Mouse (Mus musculus): ENCODE measurements around the gene Npr1. TPM values are rescaled to one million over a fixed set of nuclear protein-coding genes. Genes with fewer than 3 reads are reported as not detected.

Npr1 gene
- total RNA-seq, 2 experiments from 2014 or later: 203 to 287 TPM

DNA sequence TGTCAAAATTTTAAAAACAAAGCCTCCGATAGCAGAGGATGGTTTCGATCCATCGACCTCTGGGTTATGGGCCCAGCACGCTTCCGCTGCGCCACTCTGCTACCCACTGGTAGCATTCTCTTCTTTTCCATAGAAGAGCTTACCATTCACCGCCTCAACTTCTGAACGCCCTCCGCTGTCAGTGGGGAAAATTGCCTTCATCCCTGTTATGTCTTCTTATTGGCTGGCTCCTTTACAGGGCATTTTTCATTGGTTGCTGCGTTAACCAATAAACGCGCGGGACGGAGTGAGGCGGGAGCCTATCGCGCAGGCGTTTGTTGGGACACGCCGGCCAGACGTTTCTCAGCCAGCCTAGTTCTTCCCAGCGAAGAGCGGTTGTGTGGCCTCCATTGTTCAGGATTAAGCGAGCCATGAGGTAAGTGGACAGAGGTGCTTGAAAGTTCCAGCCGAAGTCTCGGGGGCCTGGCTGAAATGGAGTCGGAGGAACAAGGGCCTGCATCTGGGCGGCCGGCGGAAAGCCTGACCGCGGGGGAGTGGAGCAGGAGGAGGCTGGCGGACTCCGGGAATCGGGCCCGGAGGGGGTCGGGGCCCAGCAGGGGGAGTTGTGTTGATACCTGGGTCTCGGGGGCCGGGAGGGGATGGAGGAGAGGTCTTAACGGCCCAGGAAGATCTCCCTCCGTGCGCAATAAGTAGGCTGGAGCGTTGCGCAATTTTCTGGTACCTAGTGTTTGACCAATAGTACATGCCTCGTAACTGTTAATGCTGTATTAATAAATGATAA lies 10.4 kb upstream of the Npr1 start, which contains the start of gene Ilf2:
Gene Ilf2, plus strand, starts transcription at position 296 of the 781 bp plus-strand sequence.
- peak; percentile 93 for DNase-seq

DNA sequence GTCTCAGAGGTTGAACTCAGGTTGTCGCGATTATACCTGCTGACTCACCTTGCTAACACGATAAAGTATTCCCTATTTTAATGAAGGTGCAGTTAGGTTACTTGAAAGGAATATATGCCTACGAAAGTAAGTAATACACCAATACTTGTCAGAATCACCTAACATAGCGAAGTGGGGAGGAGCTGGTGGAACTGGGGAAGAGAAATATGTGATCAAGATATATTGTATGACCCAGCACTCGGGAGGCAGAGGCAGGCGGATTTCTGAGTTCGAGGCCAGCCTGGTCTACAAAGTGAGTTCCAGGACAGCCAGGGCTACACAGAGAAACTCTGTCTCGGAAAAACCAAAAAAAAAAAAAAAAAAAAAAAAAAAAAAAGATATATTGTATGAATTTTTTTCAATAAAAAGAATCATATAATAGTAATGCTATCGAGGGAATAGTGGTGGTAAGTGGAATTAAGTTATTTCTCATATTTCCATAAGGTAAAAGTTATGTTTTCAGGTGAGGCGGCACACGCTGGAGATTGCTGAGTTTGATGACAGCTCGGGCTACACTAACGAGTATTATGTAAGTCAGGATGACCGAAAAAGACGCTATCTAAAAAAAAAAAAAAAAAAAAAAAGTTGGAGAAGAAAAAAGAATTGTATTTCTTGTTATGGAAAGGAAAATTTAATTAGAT lies 9.6 kb upstream of the Npr1 start:
- DNase-seq: no peak

DNA sequence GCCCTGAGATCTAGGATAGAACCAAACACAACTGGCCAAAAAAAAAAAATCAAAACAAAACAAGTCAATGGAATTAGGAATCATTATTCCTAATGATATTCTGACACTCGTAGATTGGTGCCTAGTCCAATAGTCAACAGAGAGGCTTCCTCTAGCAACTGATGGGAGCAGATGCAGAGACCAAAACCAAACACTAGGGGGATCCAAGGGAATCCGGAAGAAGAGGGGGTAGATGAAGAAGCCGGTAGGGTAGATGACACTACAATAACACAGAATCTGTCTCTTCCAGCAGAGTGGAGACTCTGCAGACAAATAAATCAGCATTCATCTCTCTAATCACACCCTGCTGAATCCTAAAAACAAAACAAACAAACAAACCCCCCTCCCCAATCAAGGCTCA lies 6.5 kb upstream of the Npr1 start:
- DNase-seq: peak; percentile 52 to 72

DNA sequence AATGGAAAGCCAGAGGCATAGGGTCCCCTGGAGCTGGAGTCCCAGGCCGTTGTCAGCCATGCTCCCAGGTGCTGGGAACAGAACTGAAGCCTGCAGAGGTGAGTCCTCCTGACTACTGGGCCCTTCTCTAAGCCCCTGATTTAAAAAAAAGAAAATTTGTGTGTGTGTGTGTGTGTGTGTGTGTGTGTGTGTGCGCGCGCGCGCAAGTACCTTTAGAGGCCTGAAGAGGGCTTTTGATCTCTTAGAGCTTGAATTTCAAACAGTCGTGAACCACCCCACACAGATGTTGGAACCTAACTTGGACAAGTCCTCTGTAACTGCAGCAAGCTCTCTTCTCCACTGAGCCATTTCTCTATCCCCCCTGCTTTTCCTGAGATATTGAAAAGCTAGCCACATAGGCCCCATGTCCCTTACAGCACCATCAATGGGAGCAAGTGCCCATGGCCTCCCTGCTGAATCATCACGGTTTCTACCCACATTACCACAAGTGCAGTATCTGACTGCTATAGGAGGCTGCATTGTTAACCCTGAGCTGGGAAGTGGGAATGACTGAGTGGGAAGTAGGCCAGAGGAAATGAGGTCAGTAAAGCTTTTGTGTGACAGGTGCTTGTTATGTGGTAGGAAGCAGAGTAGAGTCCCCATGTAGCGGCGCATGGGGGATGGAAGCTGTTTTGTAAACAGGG lies 2.1 kb upstream of the Npr1 start:
- no peak for DNase-seq

DNA sequence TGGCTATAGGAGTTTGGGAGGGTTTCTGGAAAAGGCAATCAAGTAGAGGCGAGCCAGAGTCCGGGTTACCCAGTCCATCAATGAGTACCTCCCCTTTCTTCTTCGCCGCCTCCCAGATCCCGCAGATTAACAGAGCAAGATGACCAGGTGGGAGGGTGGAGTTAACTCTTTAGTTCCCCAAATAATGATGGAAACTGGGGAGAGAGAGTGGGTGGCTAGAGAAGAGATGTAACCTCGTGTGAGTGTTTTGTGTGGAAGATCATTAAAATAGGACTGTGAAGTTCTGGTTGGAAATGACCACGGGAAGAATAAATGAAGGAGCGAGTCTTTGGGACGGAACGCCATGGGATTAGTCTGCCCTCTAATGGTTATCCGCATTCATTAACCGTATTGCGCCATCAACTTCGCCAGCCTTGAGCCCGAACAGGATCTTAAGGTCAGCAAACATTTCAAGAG lies 673 bp upstream of the Npr1 start:
- DNase-seq: peak; percentile 75 to 78

DNA sequence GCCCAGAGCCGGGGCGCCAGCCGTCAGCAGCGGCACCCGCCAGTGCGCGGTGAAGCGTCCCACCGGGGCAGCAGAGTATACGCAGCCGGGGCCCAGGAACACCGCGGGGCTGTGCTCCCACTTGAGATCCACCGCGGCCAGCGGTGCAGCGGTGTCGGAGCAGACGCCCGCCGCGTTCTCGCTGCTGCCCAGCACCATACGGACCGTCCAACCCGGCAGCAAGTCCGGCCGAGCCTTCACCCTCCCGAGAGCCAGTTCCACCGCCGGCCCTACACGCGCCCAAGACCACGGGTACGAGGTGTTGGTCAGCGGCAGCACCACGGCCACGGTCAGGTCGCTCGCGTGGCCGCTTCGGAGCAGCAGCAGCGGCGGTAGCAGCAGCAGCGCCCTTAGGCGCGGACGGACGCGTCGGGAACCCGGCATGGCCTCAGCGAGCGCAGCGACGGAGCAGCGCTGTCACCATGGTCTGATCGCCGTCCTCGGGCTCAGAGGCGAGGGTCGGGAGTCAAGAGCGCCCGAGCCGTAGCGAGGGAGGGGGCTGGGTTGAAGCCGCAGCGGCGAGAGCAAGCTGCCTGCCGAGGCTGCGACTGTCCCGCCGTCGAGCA lies 483 bp downstream of the Npr1 start:
- peak; percentile 57 for DNase-seq

DNA sequence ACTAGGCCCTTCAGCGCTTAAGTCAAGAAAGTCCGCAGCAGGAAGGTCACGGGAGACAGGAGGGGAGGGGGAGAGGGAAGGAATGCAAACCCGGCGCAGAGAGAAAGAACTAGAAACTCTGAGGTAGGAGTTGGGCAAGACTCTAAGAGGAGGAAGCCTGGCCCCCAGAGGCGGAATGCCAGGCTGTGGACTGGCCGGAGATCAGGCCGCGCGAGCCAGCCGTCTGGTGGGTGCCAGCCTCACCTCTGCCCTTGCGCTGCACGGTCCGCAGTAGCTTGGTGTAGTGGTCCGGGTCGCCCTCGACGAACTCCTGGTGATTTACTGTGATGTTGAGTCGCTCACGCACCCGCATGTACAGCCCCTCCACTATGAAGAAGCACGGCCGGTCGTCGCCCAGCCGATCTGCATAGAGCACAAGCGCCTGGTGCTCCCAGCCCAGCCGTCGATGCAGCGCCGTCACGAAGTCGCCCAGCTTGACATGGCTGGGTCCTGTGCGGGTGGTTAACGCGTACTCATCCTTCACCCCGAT lies 1.1 kb downstream of the Npr1 start:
- peak; percentile 57 to 74 for DNase-seq

DNA sequence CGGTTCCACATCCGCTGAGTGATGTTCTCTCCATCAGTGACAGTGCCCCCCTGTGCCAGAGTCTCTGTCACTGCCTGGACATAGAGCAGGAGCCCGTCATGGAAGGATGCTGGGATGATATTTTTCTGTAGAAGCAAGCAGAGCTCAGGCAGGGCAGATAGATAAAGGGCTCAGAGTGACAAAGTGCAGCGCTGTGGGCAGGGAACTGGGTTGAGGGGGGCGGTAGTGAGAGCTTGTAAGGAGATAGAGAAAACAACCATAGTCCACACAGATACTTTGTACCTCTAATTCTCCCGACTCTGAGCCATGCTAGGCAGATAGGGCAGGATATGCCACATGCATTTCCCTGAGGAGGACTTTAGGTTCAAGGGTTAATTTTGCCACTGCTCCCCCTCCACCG lies 3.1 kb downstream of the Npr1 start:
- peak in 1 of 2 experiments; percentile 50 for DNase-seq

DNA sequence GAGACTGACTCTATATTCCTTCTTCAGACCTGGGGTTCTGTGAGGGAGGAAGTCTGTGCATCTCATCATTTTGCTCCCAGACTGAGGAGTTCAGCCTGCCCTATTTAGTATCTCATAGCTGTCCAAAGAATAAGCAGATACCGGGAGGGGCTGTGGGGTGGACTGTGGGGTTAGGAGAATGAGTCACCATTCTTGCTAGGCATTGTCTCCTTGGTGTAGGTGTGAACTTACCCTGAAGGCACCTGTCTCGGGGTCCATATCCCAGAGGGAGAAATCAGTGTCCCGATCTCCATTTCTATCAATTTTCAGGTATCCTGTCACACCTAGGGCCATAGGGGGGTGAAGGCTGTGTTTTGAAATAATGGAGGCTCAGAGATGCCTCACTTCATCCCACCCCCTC lies 3.7 kb downstream of the Npr1 start:
- DNase-seq: no peak

DNA sequence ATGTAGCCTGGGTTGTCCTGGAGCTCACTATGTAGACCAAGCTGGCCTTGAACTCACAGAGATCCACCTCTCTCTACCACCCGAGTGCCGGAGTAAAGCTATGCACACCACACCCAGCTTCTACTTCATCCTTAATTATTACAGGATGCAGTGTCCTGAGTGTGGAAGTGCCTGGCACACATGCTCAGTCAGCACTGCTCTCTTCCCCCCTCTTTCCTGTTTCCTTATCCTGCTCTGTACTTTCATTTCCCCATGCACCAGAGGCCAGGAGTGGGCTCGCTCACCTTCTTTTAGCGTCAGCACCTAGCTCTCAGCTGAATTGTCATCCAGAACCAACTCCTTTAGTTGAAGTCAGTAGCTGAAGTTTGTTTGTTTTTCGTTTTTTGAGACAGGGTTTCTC lies 5.4 kb downstream of the Npr1 start:
- DNase-seq: no peak

DNA sequence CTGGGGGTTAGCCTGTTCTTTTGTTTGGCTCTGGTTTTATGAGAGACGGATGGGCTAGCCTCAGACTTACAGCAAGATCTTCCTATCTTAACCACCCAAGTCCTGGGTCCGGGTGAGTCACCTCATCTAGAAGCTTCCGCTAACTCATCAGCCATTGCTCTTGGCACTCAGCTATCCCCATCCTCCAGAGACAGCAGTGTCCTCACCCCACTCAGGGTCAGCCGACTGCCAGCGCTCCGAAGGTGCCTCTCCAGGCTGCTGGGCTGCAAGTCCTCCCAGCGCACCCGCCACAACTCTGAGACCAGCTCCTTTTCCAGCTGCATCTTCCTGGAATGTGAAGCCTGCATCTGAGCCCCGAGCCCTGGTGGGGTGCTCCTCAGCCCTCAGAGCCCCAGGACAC lies 5.9 kb downstream of the Npr1 start:
- DNase-seq: peak in 1 of 2 experiments; percentile 40

DNA sequence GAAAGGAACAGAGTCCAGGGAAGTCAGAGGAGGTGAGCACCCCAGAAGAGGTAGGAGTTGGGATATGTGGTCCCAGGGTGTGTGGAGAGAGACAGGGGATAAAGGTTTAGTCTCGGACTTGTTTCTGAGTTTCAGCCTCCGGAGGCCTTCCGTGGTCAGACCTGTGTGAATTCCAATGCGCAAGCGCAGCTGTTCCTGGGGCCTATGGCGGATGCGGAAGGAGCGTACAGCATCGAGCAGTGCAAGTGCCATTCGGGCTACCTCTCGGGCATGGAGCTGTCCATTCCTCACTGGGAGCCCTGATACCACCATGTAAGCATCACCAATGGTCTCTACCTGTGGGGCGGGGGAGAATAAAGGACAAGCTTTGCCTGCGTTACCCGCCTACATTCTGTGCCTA lies 10.7 kb downstream of the Npr1 start:
- no peak for DNase-seq

DNA sequence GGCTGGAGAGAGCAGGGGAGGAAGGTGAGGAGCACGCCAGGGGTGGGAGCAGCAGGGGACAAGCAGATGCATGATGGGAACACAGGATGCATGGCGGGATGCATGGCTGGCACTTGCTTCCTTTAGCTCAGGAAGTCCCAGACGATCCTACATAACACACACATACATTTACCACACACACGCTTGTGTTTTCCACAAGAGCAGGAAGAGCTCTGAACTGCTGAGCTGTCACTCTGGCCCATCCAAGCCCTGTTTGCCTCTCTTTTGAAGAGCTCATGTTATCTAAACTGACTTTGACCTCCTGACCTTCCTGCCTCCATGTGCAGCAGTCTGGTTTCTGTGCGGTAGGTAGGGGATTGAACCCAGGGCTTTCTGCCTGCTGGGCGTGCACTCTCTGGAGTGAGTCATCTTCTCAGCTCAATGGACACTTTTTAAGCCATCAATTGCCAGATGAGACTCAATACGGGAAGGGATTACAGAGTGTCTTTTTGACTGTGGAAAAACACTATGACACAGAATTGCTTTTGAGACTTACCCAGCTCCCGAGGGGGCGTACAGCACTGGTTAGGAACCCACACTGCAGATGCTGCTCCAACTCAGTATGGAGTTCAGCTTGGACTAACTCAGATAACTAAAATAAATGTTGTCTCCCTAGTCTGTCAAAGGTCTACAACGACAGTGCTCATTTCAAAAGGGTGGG lies 14.1 kb downstream of the Npr1 start:
- no peak for DNase-seq

DNA sequence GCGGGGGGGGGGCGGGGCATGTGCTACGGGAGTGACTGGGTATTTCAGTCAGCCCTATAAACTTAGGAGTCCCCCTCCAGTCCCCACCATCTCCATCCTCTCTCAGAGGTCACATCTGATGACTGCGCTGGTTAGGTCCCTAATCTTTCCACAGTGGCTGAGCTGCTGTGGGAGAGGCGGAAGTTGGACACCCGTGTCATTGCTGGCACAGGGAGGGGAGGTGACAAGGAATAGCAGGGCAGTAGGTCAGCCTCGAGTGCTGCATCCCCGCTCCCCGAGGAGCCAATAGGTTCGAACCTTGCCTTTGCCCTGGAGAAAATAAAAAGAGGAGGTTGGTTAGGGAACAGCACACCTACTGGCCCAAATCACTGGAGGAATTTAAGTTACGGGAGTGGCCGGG lies 14.8 kb downstream of the Npr1 start:
- DNase-seq: no peak

DNA sequence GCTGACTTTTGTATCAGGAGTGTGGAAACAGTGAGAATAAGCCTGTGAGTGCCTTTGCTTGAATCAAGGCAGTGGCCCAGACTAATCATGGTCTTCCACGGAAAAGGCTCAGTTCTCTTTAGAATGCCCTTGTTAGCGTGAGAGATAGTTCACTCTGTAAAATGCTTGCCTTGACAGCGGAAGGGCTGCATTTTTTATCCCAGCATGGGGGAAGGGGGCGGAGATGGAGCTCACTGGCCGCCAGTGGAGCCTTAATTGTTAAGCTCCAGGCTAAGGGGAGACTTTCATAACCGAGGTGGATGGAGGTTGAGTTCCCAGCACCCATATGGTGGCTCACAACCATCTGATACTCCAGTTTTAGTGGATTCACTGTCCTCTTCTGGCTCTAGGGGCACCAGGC lies 17.0 kb downstream of the Npr1 start:
- DNase-seq: no peak

DNA sequence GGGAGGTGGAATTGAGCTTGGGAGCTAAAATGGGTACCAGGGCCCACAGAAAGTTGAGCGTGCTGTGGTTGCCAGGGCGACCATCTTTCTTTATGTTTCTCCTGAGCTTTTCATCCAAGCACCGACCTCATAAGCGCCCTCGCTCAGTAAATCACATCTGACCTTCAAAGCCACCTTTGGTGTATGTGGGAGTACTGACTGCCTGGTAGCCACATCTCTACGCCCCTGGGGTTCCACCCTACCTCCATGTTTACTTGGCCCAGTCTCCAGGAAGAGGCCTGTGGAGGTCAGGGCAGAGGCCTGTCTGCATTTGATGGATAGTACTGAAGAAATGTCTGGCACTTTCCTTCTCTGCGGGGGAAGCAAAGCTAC lies 18.6 kb downstream of the Npr1 start:
- peak; percentile 42 to 44 for DNase-seq

DNA sequence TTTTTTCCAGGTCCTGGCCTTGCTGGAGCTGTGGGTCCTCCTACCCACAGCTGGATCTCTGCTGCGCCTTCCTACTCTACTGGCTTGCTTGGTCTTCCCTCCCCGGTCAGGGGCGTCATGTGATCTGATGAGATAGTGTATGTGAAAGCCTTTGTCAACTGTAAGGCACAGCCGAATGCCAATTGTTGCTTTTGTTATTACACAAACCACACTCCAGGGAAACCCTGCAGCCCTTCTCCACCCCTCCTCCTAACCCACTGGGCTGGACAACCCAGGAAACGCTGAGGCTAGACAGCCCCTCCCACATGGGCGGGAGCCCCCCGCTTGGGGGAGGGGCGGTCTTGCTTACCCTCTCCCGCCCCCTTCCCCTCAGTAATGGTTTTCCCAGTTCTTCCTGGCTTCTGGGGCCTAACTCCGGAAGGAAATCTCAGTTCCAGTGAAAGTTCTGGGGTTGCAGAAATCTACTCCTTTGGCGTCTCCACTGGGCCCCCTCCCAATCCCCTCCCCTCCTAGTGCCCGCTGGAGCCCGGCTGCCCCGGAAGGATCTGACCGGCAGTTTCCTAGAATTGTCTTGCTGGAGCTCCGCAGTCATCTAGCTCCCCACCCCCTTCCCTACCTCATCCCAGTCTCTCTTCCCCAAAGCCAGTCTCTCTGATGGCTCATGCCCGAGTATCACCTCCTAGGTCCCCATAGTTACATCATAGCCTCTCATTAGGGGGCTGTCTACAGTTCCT lies 19.1 kb downstream of the Npr1 start:
- peak; percentile 83 to 93 for DNase-seq

DNA sequence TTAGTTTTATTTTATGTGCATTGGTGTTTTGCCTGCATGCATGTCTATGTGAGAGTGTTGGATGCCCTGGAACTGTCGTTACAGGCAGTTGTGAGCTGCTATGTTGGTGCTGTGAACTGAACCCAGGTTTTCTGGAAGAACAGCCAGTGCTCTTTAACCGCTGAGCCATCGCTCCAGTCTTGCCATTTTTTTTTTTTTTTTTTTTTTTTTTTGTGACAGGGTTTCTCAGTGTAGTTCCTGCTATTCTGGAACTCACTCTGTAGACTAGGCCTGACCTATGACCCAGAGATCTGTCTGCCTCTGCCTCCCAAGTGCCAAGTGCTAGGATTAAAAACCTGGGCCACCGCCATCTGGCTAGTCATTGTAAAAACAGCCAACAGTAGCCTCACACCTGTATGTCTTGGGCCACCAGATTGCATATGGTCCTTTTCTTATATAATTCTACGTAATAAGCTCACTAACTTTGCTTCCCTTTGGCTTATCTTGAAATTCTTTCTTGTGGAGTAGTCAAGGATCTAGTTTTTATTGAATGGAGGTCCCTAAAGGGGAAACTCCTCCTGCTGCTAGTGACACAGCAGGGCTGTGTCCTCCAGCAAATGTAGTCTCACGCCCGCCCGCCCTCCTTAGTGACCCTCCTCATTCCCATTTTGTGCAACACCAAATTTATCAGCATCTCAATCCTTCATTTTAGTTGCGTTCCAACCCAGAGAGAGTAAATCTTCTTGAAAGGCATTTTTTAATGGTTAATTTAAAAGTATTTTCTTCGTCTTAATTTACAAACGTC lies 20.1 kb downstream of the Npr1 start:
- peak in 1 of 2 experiments; percentile 43 for DNase-seq

DNA sequence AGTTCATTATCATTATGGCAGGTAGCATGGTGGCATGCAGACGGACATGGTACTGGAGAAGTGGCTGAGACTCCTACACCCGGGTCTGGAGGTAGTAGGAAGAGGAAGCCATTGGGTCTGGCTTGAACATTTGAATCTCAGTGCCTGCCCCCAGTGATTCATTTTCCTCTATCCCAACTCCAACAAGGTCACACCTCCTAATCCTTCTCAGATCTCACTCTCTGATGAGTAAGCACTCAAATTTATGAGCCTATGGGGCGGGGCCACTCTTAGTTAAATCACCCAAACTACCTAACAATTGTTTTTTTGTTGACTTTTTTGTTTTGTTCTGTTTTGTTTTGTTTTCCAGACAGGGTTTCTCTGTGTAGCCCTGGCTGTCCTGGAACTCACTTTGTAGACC lies 21.7 kb downstream of the Npr1 start:
- peak; percentile 42 to 43 for DNase-seq

DNA sequence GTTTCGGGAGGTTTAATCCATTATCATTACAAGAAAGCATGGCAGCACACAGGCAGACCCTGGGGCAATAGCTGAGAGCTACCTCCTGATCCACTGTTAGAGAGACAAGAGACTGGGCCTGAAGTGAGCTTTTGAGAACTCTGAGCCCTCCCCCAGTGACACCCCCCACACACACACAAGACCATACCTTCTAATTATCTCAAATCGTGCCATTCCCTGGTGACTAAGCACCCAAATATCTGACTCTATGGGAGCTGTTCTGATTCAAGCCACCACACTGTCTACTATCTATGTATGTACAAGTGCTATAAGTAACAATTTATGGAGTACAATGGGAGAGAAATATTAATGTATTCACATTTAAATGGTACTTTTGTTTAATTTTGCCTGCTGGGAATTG lies 24.9 kb downstream of the Npr1 start:
- no peak for DNase-seq
